ENCODE assay signal across 8 mouse cellular contexts in genomic region chr2:29934906-29935599, GRCm38 (mm10). TPM values are rescaled to one million over a fixed set of nuclear protein-coding genes. Genes with fewer than 3 reads are reported as not detected.
DNase-seq lines count a peak whose midpoint lies in the region; ATAC-seq and TF ChIP-seq lines count a peak whose summit lies in the region.

Gle1 (plus strand) TSS chr2:29935426.

- peak; percentile 99 for ATAC-seq in common myeloid progenitor, adult 5-6 weeks (replicated peaks; ENCODE audit: low read depth, poor library complexity, severe bottlenecking)
- peak; percentile 98 for ATAC-seq in hindbrain, postnatal 0 days
- ATAC-seq in megakaryocyte, adult 5-6 weeks (ENCODE audit: poor library complexity, severe bottlenecking): peak; percentile 100

- DNase-seq in ZHBTc4 (ENCODE audit: low read depth, low spot score): peak; percentile 98
- peak; percentile 99 for DNase-seq in gastrocnemius, adult 2 months
- DNase-seq in hindbrain, postnatal 0 days (ENCODE audit: low spot score): peak; percentile 98
- DNase-seq in left cerebral cortex, adult 2 months (ENCODE audit: extremely low spot score in 1 of 2, low spot score in 2 of 2): peak; percentile 95 to 98
- peak; percentile 97 to 98 for DNase-seq in right cerebral cortex, adult 2 months (ENCODE audit: low spot score in 2 of 2)
- peak; percentile 97 for DNase-seq in urinary bladder, postnatal 14 days (ENCODE audit: low spot score)

- no peaks in the 10 kb centered on the region for H3K9me3 ChIP-seq in hindbrain, postnatal 0 days (ENCODE audit: low read length)

- H3K36me3 ChIP-seq in hindbrain, postnatal 0 days (ENCODE audit: insufficient read depth, low read length): peaks cover 24% of the 10 kb centered on the region

- H3K4me2 ChIP-seq in hindbrain, postnatal 0 days (ENCODE audit: low read depth, low read length): peak within 1 kb of the TSS; percentile 66

- intact Hi-C loops in gastrocnemius, adult 2 months (cut with DNase I): loop anchor here (5.0 kb wide), 1 partner anchor 42 kb away; no protein-coding TSS in a partner anchor
- intact Hi-C loops in left cerebral cortex, adult 2 months (cut with DNase I): loop anchor here (1.0 to 2.0 kb wide), 2 partner anchors 30 to 42 kb away; partner anchors contain the start of gene Sptan1

- no peaks in the 10 kb centered on the region; the same call in 1 of the 2 replicates for H3K4me1 ChIP-seq in hindbrain, postnatal 0 days (ENCODE audit: insufficient read depth, low read length)

- peak within 1 kb of the TSS; percentile 92 for H3K27ac ChIP-seq in gastrocnemius, adult 2 months
- H3K27ac ChIP-seq in hindbrain, postnatal 0 days: peak within 1 kb of the TSS; percentile 81
- H3K27ac ChIP-seq in left cerebral cortex, adult 2 months: peak within 1 kb of the TSS; percentile 89

- 2% methylated on average over 44 of the region's 44 CpGs for WGBS in hindbrain, postnatal 0 days

- H3K9ac ChIP-seq in hindbrain, postnatal 0 days (replicated peaks; ENCODE audit: low read length): peak within 1 kb of the TSS; percentile 56

- TF ChIP-seq CTCF in gastrocnemius, adult 2 months (IDR thresholded peaks at IDR 0.05): peak; percentile 71
- TF ChIP-seq CTCF in hindbrain, postnatal 0 days (IDR thresholded peaks at IDR 0.05; ENCODE audit: low read depth): peak; percentile 82
- peak; percentile 67 for TF ChIP-seq CTCF in left cerebral cortex, adult 2 months (IDR thresholded peaks at IDR 0.05)

- H3K4me3 ChIP-seq in gastrocnemius, adult 2 months: peak within 1 kb of the TSS; percentile 96
- peak within 1 kb of the TSS; percentile 90 for H3K4me3 ChIP-seq in hindbrain, postnatal 0 days (ENCODE audit: low read length)
- peak within 1 kb of the TSS; percentile 90 for H3K4me3 ChIP-seq in left cerebral cortex, adult 2 months

- H3K27me3 ChIP-seq in hindbrain, postnatal 0 days (ENCODE audit: insufficient read depth, low read length): no peaks in the 10 kb centered on the region

RNA-seq across cellular contexts. Expression of gene Gle1, which starts in this region (rescaled TPM):
- 71.3 and 85.0 TPM in 2 replicates for total RNA-seq in common myeloid progenitor, adult 5-6 weeks (2017)
- 10 to 100 TPM; 23.2 to 28.3 TPM for total RNA-seq in gastrocnemius, adult 2 months (2021)
- 39.4 and 43.6 TPM in 2 replicates for total RNA-seq in hindbrain, postnatal 0 days (2014; rRNA removed)
- polyA plus RNA-seq in hindbrain, postnatal 0 days (2015; fragmentation: Nextera tagmentation; extraction: Ambion mirVana): 52.7 and 56.0 TPM in 2 replicates
- 10 to 100 TPM; 46.5 to 48.1 TPM for total RNA-seq in left cerebral cortex, adult 2 months (2021)
- 17.5 and 18.4 TPM in 2 replicates for total RNA-seq in megakaryocyte, adult 5-6 weeks (2015)
- total RNA-seq in megakaryocyte, adult 5-6 weeks (2017): 44.2 and 54.7 TPM in 2 replicates

Comparison
In these comparisons a context has a peak if more than half of its experiments do, and no peak if none do; other contexts are left out.
1. Peak in every context shown above with its lines: DNase-seq, ATAC-seq, H3K4me3 ChIP-seq and H3K27ac ChIP-seq.